Mouse (Mus musculus) common myeloid progenitor, adult 5-6 weeks (primary cell): ENCODE results near the gene Hk2. TPM values are rescaled to one million over a fixed set of nuclear protein-coding genes. Genes with fewer than 3 reads are reported as not detected.
A peak's percentile ranks its signal among the peaks of the same experiment; 100 is the strongest.

ENCODE experiments used
- ATAC-seq: replicated peaks from 2 replicates; pipeline ENCODE4 v1.8.0; 2016; ENCODE audit warnings: low read depth, mild to moderate bottlenecking, moderate TSS enrichment, inconsistent platforms; ENCODE audit not compliant: poor library complexity, severe bottlenecking
- total RNA-seq: library from RNA; stranded (forward); fragments of 200-1000, 187-1606 nt; gene quantifications from 2 replicates; pipeline ENCODE4 v1.2.3, GENCODE M21; 2017

Hk2 gene
- total RNA-seq, 1 experiment from 2014 or later = 29.0 TPM

- ATAC-seq = no peak
Observed at GRCm38 (mm10) chr6:82748106-82748672, 26.1 kb downstream of the Hk2 start.

GRCm38 (mm10) chr6:82747085-82747484 is 27.2 kb downstream of the Hk2 start:
- peak; percentile 26; the same call in 1 of the 2 replicates for ATAC-seq

- ATAC-seq = no peak
Observed at GRCm38 (mm10) chr6:82744553-82744952, 29.7 kb downstream of the Hk2 start.

- ATAC-seq = 0 out of 2 replicates have a peak, but pooled peaks have one; percentile 7
Observed at GRCm38 (mm10) chr6:82741518-82741880, 32.8 kb downstream of the Hk2 start.

- ATAC-seq = peak; percentile 16; the same call in 1 of the 2 replicates
Observed at GRCm38 (mm10) chr6:82740868-82741517, 33.3 kb downstream of the Hk2 start.

GRCm38 (mm10) chr6:82740269-82740668 is 34.0 kb downstream of the Hk2 start:
- peak; percentile 83 for ATAC-seq

- ATAC-seq = no peak
Observed at GRCm38 (mm10) chr6:82737634-82738540, 36.4 kb downstream of the Hk2 start.

GRCm38 (mm10) chr6:82736626-82737600 is 37.3 kb downstream of the Hk2 start:
- no peak for ATAC-seq

GRCm38 (mm10) chr6:82735347-82735746 is 38.9 kb downstream of the Hk2 start:
- no peak for ATAC-seq

- ATAC-seq = no peak
Observed at GRCm38 (mm10) chr6:82728635-82729034, 45.6 kb downstream of the Hk2 start.

GRCm38 (mm10) chr6:82727206-82727605 is 47.0 kb downstream of the Hk2 start:
- no peak for ATAC-seq

GRCm38 (mm10) chr6:82723321-82723720 is 50.9 kb downstream of the Hk2 start:
- no peak for ATAC-seq

- ATAC-seq = no peak
Observed at GRCm38 (mm10) chr6:82716126-82716525, 58.1 kb downstream of the Hk2 start.

- ATAC-seq = peak; percentile 57
Observed at GRCm38 (mm10) chr6:82715653-82716052, 58.6 kb downstream of the Hk2 start.

- no peak for ATAC-seq
Observed at GRCm38 (mm10) chr6:82715253-82715652, 59.0 kb downstream of the Hk2 start.

- no peak for ATAC-seq
Observed at GRCm38 (mm10) chr6:82714841-82715240, 59.4 kb downstream of the Hk2 start.

- ATAC-seq = peak; percentile 94
Observed at GRCm38 (mm10) chr6:82714243-82714642, 60.0 kb downstream of the Hk2 start.

- ATAC-seq = no peak
Observed at GRCm38 (mm10) chr6:82707742-82708141, 66.5 kb downstream of the Hk2 start.

GRCm38 (mm10) chr6:82707241-82707640 is 67.0 kb downstream of the Hk2 start:
- ATAC-seq = no peak

- ATAC-seq = no peak
Observed at GRCm38 (mm10) chr6:82705221-82705620, 69.0 kb downstream of the Hk2 start, which contains the start of gene Pole4. Pole4 (minus strand) TSS chr6:82705365.
